In genomic region chr1:61152157-61152556, GRCm38 (mm10) we compare ENCODE assay signal across 24 mouse cellular contexts.
A peak's percentile ranks its signal among the peaks of the same experiment; 100 is the strongest.
DNase-seq lines count a peak whose midpoint lies in the region.
"Had no signal": no experiment of that assay in that cellular context is flagged by ENCODE, and none has a peak within 500 bp of the region (broad histone marks: within the 10 kb centered on the region; RNA-seq: fewer than 3 reads in every experiment).

No protein-coding gene starts in this region.

- 73% methylated on average over 5 of the region's 5 CpGs for WGBS in embryonic facial prominence, embryonic 10.5 days
- 74% methylated on average over 5 of the region's 5 CpGs for WGBS in limb, embryonic 10.5 days

- peaks cover 19% of the 10 kb centered on the region for H3K4me1 ChIP-seq in embryonic facial prominence, embryonic 10.5 days
- peaks cover 23% of the 10 kb centered on the region for H3K4me1 ChIP-seq in limb, embryonic 10.5 days
- H3K4me1 ChIP-seq: embryonic facial prominence, embryonic 12.5 days; forebrain, embryonic 13.5 days; heart, embryonic 13.5 days had no signal

- peak overlapping the region; percentile 54; the same call in 1 of the 2 replicates for H3K27ac ChIP-seq in embryonic facial prominence, embryonic 10.5 days (replicated peaks)
- peak overlapping the region; percentile 51 for H3K27ac ChIP-seq in limb, embryonic 10.5 days
- H3K27ac ChIP-seq: embryonic facial prominence, embryonic 12.5 days; forebrain, embryonic 13.5 days; gastrocnemius, adult 2 months; heart, embryonic 13.5 days; hindbrain, embryonic 14.5 days; hindbrain, postnatal 0 days had no signal

- no peaks in the 10 kb centered on the region; the same call in 1 of the 2 replicates for H3K27me3 ChIP-seq in embryonic facial prominence, embryonic 10.5 days (replicated peaks; ENCODE audit: low read depth, poor library complexity, severe bottlenecking)
- no peaks in the 10 kb centered on the region for H3K27me3 ChIP-seq in limb, embryonic 10.5 days (ENCODE audit: low read depth, poor library complexity, severe bottlenecking)
- H3K27me3 ChIP-seq: CH12.LX; embryonic facial prominence, embryonic 12.5 days; heart, embryonic 13.5 days had no signal

- no peak overlapping the region for H3K4me3 ChIP-seq in embryonic facial prominence, embryonic 10.5 days
- no peak overlapping the region for H3K4me3 ChIP-seq in limb, embryonic 10.5 days
- H3K4me3 ChIP-seq: embryonic facial prominence, embryonic 12.5 days; erythroblast, embryonic 14.5 days; forebrain, embryonic 13.5 days; gastrocnemius, adult 2 months; heart, embryonic 13.5 days had no signal

- peak; percentile 72 for DNase-seq in heart, adult 11 months
- DNase-seq in heart, adult 8-10 months (ENCODE audit: low spot score), result no peak
- DNase-seq in embryonic facial prominence, embryonic 10.5 days (ENCODE audit: low spot score), result no peak
- DNase-seq in limb, embryonic 10.5 days (ENCODE audit: low spot score), result no peak
- DNase-seq in gastrocnemius, postnatal 25 days, result no peak
- no peak for DNase-seq in thymus, postnatal 36 days
- DNase-seq: adrenal gland, postnatal 10 days; adrenal gland, postnatal 36 days; B cell, adult 2 months; cerebellum, adult 18-20 months; cerebellum, adult 9-10 months; cerebellum, postnatal 14 days; forebrain, postnatal 0 days; heart, postnatal 14 days; heart, postnatal 4 days had no signal

- no peaks in the 10 kb centered on the region for H3K36me3 ChIP-seq in embryonic facial prominence, embryonic 10.5 days (replicated peaks)
- no peaks in the 10 kb centered on the region for H3K36me3 ChIP-seq in limb, embryonic 10.5 days
- H3K36me3 ChIP-seq: embryonic facial prominence, embryonic 12.5 days; G1E; heart, embryonic 13.5 days had no signal

- H3K9me3 ChIP-seq in embryonic facial prominence, embryonic 10.5 days, result no peaks in the 10 kb centered on the region
- no peaks in the 10 kb centered on the region for H3K9me3 ChIP-seq in limb, embryonic 10.5 days (replicated peaks)
- H3K9me3 ChIP-seq: embryonic facial prominence, embryonic 12.5 days; forebrain, embryonic 13.5 days; G1E; heart, embryonic 13.5 days had no signal
